Mouse (Mus musculus) layer of hippocampus, postnatal 10 days (tissue): ENCODE data around the gene Scg2. TPM values are rescaled to one million over a fixed set of nuclear protein-coding genes. Genes with fewer than 3 reads are reported as not detected.
A peak's percentile ranks its signal among the peaks of the same experiment; 100 is the strongest.

Experiments
- DNase-seq, 2 experiments: peaks; one replicate each; pipeline ENCODE4 v3.0.0; 2021; ENCODE audit warnings: low spot score in 2 of 2
- long read RNA-seq: library from polyadenylated mRNA; stranded (forward); transcript quantifications from one replicate; pipeline ENCODE4 v2.0.0, GENCODE M21; 2023
- total RNA-seq, 2 experiments: library from RNA; stranded (reverse); gene quantifications; 2 replicates each; pipeline ENCODE4 v1.2.3; 2021

Scg2 gene
- total RNA-seq = 100 to 1,000 TPM; 165 to 170 TPM
- long read RNA-seq, transcript Scg2-202 (3 exons, 2,317 nt) = minor isoform, 51 of 210 reads
- long read RNA-seq, transcript Scg2-201 (2 exons, 2,515 nt) = major isoform, 125 of 210 reads
- long read RNA-seq, partial matches to known transcripts = 3 of 210 reads
- long read RNA-seq, other reads (novel, unspliced or antisense) = 31 of 210 reads

DNA sequence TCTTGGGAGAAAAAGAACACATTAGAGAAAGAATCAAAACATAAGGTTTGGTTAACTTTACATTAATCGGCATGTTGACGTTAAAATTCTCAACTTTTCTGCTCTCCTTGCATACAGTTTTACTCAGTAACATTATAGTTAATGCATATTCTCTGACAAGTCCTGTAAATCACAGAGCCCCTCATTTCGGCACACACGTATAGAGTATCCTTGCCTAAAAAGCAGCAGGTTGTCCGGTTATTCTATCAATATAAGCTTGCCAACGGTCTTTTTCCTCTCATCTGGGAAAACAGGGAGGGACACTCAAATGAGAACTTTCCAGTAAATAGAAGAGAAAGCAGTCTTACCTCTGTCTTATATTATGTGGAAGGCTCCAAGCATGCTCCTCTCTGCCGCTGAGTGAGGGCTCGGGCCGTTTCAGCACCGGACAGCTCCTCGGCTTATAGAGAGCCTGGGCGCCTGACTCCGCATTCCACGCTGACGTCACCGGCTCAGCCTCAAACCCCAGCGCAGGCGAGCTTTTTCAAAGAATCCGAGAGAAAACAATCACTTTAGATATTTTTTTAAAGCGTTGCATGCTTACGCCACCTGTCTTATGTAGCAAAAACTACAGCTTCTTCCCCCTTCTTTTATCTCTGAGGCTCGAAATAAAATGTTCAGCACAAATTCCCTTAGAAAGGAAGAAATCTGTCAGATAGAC, at the start of gene Scg2:
TSS of gene Scg2 (minus strand) at position 512 of the 700 bp plus-strand sequence.
- peak; percentile 75 to 87 for DNase-seq

- DNase-seq = no peak
Observed at GRCm38 (mm10) chr1:79485546-79485945, 45.6 kb upstream of the Scg2 start.

- no peak for DNase-seq
Observed at GRCm38 (mm10) chr1:79470856-79471255, 30.9 kb upstream of the Scg2 start.

- no peak for DNase-seq
Observed at GRCm38 (mm10) chr1:79469871-79470270, 30.0 kb upstream of the Scg2 start.

- no peak for DNase-seq
Observed at GRCm38 (mm10) chr1:79466585-79466984, 26.7 kb upstream of the Scg2 start.

DNA sequence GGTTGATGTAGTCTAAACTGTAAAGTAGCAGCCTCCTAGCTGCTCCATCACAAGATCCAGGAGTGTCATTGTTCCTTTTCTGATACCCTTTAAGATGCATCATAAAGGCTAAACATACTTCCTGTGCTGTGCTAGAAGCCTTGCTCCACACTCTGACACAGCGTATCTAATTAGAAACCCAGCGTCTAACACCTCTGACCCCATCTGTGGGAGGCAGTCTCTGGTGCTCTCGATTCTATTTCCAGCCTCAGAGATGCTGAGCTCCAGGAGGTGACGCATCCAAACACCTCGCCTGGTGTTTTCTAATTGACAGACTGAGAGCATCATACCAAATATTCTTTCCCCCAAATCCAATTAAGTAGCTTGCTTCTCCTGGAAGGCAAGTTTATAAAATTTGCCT, 18.6 kb upstream of the Scg2 start:
- no peak for DNase-seq

GRCm38 (mm10) chr1:79454164-79454563, 14.2 kb upstream of the Scg2 start:
- no peak for DNase-seq

GRCm38 (mm10) chr1:79452339-79452738, 12.4 kb upstream of the Scg2 start:
- no peak for DNase-seq

DNA sequence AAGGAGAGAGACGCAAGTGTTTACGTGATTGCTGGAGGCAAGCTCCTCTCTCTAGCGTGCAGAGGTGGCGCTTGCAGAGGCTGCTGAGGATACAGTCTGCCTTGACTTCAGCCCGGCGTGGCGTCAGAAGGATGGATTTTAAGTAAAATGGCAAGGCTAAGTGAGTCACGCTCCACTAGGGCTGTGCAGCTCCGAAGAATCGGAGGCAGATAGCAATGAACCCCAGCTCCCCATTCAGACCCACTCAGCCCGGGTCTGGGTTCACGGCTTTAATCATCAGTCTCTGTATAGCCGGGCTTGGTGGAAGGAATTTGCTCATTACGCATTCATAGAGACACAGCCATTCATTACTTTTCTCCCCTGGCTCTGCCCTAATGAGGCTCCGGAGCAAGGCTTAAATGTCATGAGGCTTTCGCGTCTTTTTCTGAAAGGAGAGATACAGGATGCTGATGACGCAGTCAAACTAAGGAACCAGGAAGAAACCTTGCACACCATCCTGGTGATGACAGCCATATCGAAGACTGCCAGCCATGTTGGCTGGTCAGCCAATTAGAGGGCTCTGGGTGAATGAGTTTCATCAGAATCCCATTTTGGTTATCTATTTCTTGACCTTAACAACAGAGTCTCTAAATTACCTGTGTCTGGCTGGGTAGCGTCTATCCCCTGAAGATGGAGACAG, 10.6 kb upstream of the Scg2 start:
- DNase-seq = peak; percentile 29

DNA sequence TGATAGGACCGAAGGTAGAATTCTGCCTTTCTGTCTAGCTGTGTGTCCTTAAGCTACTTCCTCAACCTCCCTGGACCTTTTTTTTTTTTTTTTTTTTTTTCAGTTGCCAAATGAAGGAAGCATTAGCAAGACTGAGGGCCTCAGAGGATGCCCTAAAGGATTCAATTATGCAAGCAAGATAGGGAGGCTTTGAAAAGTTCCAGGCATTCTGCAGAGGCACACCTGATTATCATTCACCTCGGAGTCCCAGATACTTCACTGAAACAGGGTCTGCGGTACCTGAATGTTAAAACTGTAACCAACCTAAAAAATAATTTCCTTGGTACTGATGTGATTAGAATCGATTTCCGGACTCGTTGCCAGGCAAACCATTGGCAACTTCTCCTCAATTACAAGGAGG, 10.0 kb upstream of the Scg2 start:
- DNase-seq = no peak

- DNase-seq = no peak
Observed at GRCm38 (mm10) chr1:79445586-79445985, 5.7 kb upstream of the Scg2 start.

DNA sequence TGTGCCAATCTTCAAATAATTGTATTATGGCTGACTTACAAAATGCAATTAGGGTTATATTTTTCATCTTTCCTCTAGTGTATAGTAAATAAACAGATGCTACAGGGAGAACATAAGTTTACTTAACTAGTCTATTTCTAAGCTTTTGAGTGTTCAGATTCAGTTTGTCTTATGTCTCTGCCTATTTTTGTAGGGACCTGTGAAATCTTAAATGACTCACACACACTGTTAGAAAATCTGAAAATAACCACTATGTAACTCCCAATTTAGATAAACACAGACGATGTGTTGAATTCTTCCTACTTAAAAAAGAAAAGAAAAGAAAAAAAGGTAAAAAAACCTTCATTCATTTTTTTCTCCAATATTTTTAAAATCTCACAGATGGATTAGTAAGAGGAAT, 2.2 kb downstream of the Scg2 start:
- no peak for DNase-seq

DNA sequence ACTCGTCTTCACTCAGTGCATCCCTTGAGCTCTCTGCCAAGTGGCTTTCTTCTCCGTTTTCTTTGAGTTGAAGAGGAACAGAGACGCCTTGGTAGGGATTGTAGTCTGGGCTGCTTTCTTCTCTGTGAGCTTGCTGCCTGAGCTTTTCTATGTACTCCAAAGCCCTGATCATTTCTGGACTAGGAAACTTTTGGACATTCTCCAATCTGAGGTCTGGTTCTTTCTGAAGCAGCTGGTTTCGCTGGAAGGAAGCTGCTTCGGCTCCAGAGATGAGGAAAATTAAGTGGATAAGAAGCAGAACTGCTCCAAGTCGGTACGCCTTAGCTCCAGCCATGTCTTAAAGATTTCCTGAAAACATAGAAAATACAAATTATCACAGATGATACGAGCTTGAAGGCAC, 3.2 kb downstream of the Scg2 start:
- DNase-seq = no peak

GRCm38 (mm10) chr1:79429058-79429457, 10.9 kb downstream of the Scg2 start:
- DNase-seq = no peak

DNA sequence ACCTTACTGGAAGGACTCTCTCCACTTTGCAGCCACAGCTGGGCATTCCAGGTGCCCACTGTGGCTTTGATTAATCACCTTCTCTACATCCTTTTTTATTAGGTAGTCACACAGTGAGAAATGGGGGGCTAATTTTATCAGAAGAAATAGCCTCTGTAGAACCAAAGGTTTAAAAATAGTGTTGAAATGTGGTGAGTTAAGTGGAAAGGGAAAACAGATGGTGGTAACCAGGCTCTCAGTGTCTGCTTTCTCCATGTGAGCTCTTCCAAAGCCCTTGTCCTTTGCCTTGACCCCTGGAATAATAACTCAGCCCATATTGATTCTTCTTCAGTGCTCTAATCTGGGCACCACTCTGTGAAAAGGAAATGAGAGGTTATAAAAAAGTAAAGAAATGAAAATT, 24.4 kb downstream of the Scg2 start:
- DNase-seq = no peak

GRCm38 (mm10) chr1:79406337-79406942, 33.5 kb downstream of the Scg2 start:
- DNase-seq = no peak

DNA sequence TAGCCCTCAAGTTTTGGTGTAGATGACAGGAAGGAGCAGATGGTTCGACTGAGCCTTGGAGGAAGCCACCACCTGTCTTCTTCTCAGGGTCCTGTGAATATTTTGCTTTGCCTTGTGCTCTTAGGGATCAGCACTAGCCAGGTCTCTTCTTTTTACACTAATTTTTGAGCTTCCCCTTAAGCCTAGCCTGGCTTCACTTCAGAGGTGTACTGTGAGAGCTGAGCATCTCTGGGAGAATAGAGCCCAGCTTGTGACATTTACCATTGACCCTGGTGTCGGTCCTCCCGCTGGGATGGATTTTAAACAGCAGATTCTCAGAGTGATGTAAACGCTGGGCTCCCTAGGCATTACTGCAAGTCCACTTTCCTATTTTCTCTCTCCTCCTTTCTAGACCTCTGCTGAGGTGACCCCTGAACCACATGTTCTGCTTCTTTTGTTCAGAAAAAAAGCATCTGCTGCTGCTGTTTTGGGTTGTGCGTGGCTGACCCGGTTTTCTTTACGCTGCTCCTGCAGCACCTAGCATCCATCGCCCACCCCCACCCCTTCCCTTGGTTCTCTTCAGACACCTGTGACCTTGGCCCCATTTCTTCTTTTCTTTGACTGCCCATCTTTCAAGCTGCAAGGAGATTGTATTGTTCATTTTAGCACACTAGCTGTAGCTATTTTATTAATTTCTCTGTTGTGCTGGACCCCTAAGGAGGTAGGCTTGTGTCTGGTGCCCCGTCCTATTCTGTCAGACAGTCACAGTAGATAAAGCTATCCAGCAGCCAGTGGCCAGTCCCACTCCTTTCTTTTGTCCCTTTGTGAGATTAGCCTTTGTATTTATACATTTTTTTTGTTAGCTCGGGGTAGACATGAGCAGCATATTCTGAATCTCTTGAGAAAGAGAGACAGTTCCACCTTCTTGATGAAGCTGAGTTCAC, 38.6 kb downstream of the Scg2 start:
- no peak for DNase-seq

GRCm38 (mm10) chr1:79400284-79400683, 39.6 kb downstream of the Scg2 start:
- no peak for DNase-seq
